Mouse (Mus musculus) limb, embryonic 15.5 days (tissue): ENCODE measurements around the gene Gal3st1. TPM values are rescaled to one million over a fixed set of nuclear protein-coding genes. Genes with fewer than 3 reads are reported as not detected.
"Not testable (repeated sequence)": the region's sequence is repeated elsewhere in the genome, so short reads cannot be mapped to it uniquely, and the experiment has no call there.

Experiments used
- ATAC-seq: fragments of 200-750 bp; cut with Nextera tagmentation; 2 replicates; pipeline ENCODE4 v1.8.0; 2017; ENCODE audit warnings: low read depth, moderate TSS enrichment; ENCODE audit not compliant: insufficient number of reproducible peaks, low FRiP score, low TSS enrichment
- H3K27ac ChIP-seq: fragments of 300-500 bp; sonication (generic); 2 replicates; pipeline ENCODE4 v1.5.1; 2015; ENCODE audit warnings: moderate library complexity, mild to moderate bottlenecking, inconsistent platforms
- H3K27me3 ChIP-seq: fragments of 300-500 bp; sonication (generic); 2 replicates; pipeline ENCODE4 v1.6.1; 2015; ENCODE audit warnings: inconsistent platforms
- H3K36me3 ChIP-seq: fragments of 300-500 bp; sonication (generic); 2 replicates; pipeline ENCODE4 v1.6.1; 2015; ENCODE audit warnings: inconsistent platforms
- H3K4me1 ChIP-seq: fragments of 300-500 bp; sonication (generic); 2 replicates; pipeline ENCODE4 v1.6.1; 2015; ENCODE audit warnings: inconsistent platforms
- H3K4me2 ChIP-seq: fragments of 300-500 bp; sonication (generic); 2 replicates; pipeline ENCODE4 v1.6.1; 2015; ENCODE audit warnings: mild to moderate bottlenecking, inconsistent platforms
- H3K4me3 ChIP-seq: fragments of 300-500 bp; sonication (generic); 2 replicates; pipeline ENCODE4 v1.5.1; 2015; ENCODE audit warnings: mild to moderate bottlenecking, inconsistent platforms
- H3K9ac ChIP-seq: fragments of 300-500 bp; sonication (generic); 2 replicates; pipeline ENCODE4 v1.6.1; 2015; ENCODE audit warnings: inconsistent platforms
- H3K9me3 ChIP-seq: fragments of 300-500 bp; sonication (generic); 2 replicates; pipeline ENCODE4 v1.6.1; 2016; ENCODE audit warnings: inconsistent platforms
- WGBS: fragments of 180-500 bp; shearing (Covaris S2); methylation state at CpG from one replicate; pipeline ENCODE4 v1.1.7; 2015; 5-methylcytosine and 5-hydroxymethylcytosine counted together
- polyA plus RNA-seq: library from polyadenylated mRNA; unstranded; fragments of >200 nt; fragmentation: Nextera tagmentation; extraction: Ambion mirVana; gene quantifications from 2 replicates; pipeline ENCODE4 v1.2.1, GENCODE M21; 2015

Gene Gal3st1
- polyA plus RNA-seq: 2.6 and 3.0 TPM in 2 replicates

- no peaks in the 10 kb centered on the region for H3K9me3 ChIP-seq
- peaks cover 25% of the 10 kb centered on the region for H3K36me3 ChIP-seq
- WGBS: under 1% methylated on average over 34 of the region's 37 CpGs
- peak; percentile 32; the same call in 1 of the 2 replicates for ATAC-seq
- H3K4me3 ChIP-seq: peak within 1 kb of the TSS; percentile 36
- no peaks in the 10 kb centered on the region for H3K27me3 ChIP-seq
- H3K4me2 ChIP-seq: peak within 1 kb of the TSS; percentile 56
- H3K27ac ChIP-seq: peak within 1 kb of the TSS; percentile 14; the same call in 1 of the 2 replicates
- H3K4me1 ChIP-seq: peaks cover 13% of the 10 kb centered on the region
- no peak within 1 kb of the TSS; the same call in 1 of the 2 replicates for H3K9ac ChIP-seq
These were observed at the start of gene Gal3st1 for GRCm38 (mm10) chr11:3983291-3983862. Gal3st1 (plus strand) TSS chr11:3983636.

- Histone ChIP-seq H3K9ac (no peak overlapping the region), H3K27me3 (no peaks in the 10 kb centered on the region), H3K4me2 (no peak overlapping the region), H3K9me3 (no peaks in the 10 kb centered on the region), H3K4me1 (peaks cover 10% of the 10 kb centered on the region), H3K27ac (no peak overlapping the region), H3K36me3 (no peaks in the 10 kb centered on the region), H3K4me3 (no peak overlapping the region)
- WGBS: 89% methylated on average over 9 of the region's 9 CpGs
- ATAC-seq: no peak
These were observed 49.6 kb upstream of the Gal3st1 start for GRCm38 (mm10) chr11:3933756-3934285.

GRCm38 (mm10) chr11:3935135-3935534 is 48.3 kb upstream of the Gal3st1 start:
- H3K4me2 ChIP-seq: no peak overlapping the region
- H3K4me3 ChIP-seq: no peak overlapping the region
- 79% methylated on average over 4 of the region's 4 CpGs for WGBS
- H3K9ac ChIP-seq: no peak overlapping the region
- H3K27me3 ChIP-seq: no peaks in the 10 kb centered on the region
- ATAC-seq: no peak
- peaks cover 10% of the 10 kb centered on the region for H3K4me1 ChIP-seq
- H3K9me3 ChIP-seq: no peaks in the 10 kb centered on the region
- H3K36me3 ChIP-seq: no peaks in the 10 kb centered on the region
- no peak overlapping the region for H3K27ac ChIP-seq

- Histone ChIP-seq H3K4me3 (no peak overlapping the region), H3K4me1 (peaks cover 2% of the 10 kb centered on the region), H3K27me3 (no peaks in the 10 kb centered on the region), H3K9ac (no peak overlapping the region), H3K27ac (no peak overlapping the region), H3K36me3 (no peaks in the 10 kb centered on the region), H3K9me3 (no peaks in the 10 kb centered on the region), H3K4me2 (no peak overlapping the region)
- WGBS: 69% methylated on average over 3 of the region's 3 CpGs
- no peak for ATAC-seq
These were observed 47.1 kb upstream of the Gal3st1 start for GRCm38 (mm10) chr11:3936318-3936717.

- no peak overlapping the region for H3K4me2 ChIP-seq
- H3K4me1 ChIP-seq: no peaks in the 10 kb centered on the region
- no peak overlapping the region for H3K9ac ChIP-seq
- H3K36me3 ChIP-seq: no peaks in the 10 kb centered on the region
- H3K9me3 ChIP-seq: no peaks in the 10 kb centered on the region
- 79% methylated on average over 13 of the region's 13 CpGs for WGBS
- no peaks in the 10 kb centered on the region for H3K27me3 ChIP-seq
- H3K27ac ChIP-seq: no peak overlapping the region
- no peak for ATAC-seq
- no peak overlapping the region for H3K4me3 ChIP-seq
These were observed 46.0 kb upstream of the Gal3st1 start for GRCm38 (mm10) chr11:3937321-3937874.

GRCm38 (mm10) chr11:3941371-3941770 is 42.1 kb upstream of the Gal3st1 start:
- H3K36me3 ChIP-seq: no peaks in the 10 kb centered on the region
- H3K27ac ChIP-seq: no peak overlapping the region
- H3K9ac ChIP-seq: no peak overlapping the region
- no peaks in the 10 kb centered on the region for H3K4me1 ChIP-seq
- H3K27me3 ChIP-seq: peaks cover 8% of the 10 kb centered on the region; the same call in 1 of the 2 replicates
- ATAC-seq: no peak
- no peak overlapping the region for H3K4me2 ChIP-seq
- H3K4me3 ChIP-seq: no peak overlapping the region
- H3K9me3 ChIP-seq: no peaks in the 10 kb centered on the region
- 89% methylated on average over 7 of the region's 7 CpGs for WGBS

GRCm38 (mm10) chr11:3946386-3946785 is 37.0 kb upstream of the Gal3st1 start:
- no peaks in the 10 kb centered on the region for H3K9me3 ChIP-seq
- peaks cover 10% of the 10 kb centered on the region; the same call in 1 of the 2 replicates for H3K27me3 ChIP-seq
- H3K27ac ChIP-seq: no peak overlapping the region
- WGBS: 35% methylated on average over 1 of the region's 1 CpGs
- ATAC-seq: no peak
- no peak overlapping the region for H3K4me3 ChIP-seq
- H3K4me2 ChIP-seq: no peak overlapping the region
- H3K36me3 ChIP-seq: no peaks in the 10 kb centered on the region
- no peaks in the 10 kb centered on the region for H3K4me1 ChIP-seq
- H3K9ac ChIP-seq: no peak overlapping the region

GRCm38 (mm10) chr11:3954876-3955275 is 28.6 kb upstream of the Gal3st1 start:
- 85% methylated on average over 5 of the region's 5 CpGs for WGBS
- H3K27me3 ChIP-seq, H3K4me2 ChIP-seq, H3K36me3 ChIP-seq, ATAC-seq, H3K4me3 ChIP-seq, H3K9me3 ChIP-seq, H3K4me1 ChIP-seq, H3K27ac ChIP-seq, H3K9ac ChIP-seq: not testable (repeated sequence)

GRCm38 (mm10) chr11:3955371-3955770 is 28.1 kb upstream of the Gal3st1 start:
- WGBS: 83% methylated on average over 4 of the region's 4 CpGs

GRCm38 (mm10) chr11:3960901-3961300 is 22.5 kb upstream of the Gal3st1 start:
- H3K4me3 ChIP-seq: no peak overlapping the region
- no peaks in the 10 kb centered on the region for H3K36me3 ChIP-seq
- no peaks in the 10 kb centered on the region for H3K9me3 ChIP-seq
- no peaks in the 10 kb centered on the region for H3K27me3 ChIP-seq
- no peak overlapping the region for H3K27ac ChIP-seq
- H3K4me2 ChIP-seq: no peak overlapping the region
- 53% methylated on average over 2 of the region's 2 CpGs for WGBS
- peaks cover 12% of the 10 kb centered on the region for H3K4me1 ChIP-seq
- ATAC-seq: no peak
- no peak overlapping the region for H3K9ac ChIP-seq

More at GRCm38 (mm10) chr11:3955371-3955770, 28.1 kb upstream of the Gal3st1 start:
- not testable (repeated sequence) for H3K27ac ChIP-seq, H3K4me1 ChIP-seq, H3K4me2 ChIP-seq, H3K27me3 ChIP-seq, ATAC-seq, H3K36me3 ChIP-seq, H3K9me3 ChIP-seq, H3K9ac ChIP-seq, H3K4me3 ChIP-seq

- Histone ChIP-seq H3K9me3 (no peaks in the 10 kb centered on the region), H3K36me3 (no peaks in the 10 kb centered on the region), H3K9ac (no peak overlapping the region), H3K4me3 (no peak overlapping the region), H3K4me2 (no peak overlapping the region), H3K27me3 (no peaks in the 10 kb centered on the region), H3K27ac (no peak overlapping the region), H3K4me1 (peaks cover 12% of the 10 kb centered on the region)
- 75% methylated on average over 3 of the region's 3 CpGs for WGBS
- ATAC-seq: no peak
These were observed 21.7 kb upstream of the Gal3st1 start for GRCm38 (mm10) chr11:3961761-3962160.

GRCm38 (mm10) chr11:3963155-3963554 is 20.3 kb upstream of the Gal3st1 start:
- H3K4me2 ChIP-seq: peak overlapping the region; percentile 67
- H3K9me3 ChIP-seq: no peaks in the 10 kb centered on the region
- 89% methylated on average over 10 of the region's 10 CpGs for WGBS
- 0 out of 2 replicates have a peak overlapping the region, but pooled peaks have one; percentile 75 for H3K27ac ChIP-seq
- peaks cover 5% of the 10 kb centered on the region for H3K36me3 ChIP-seq
- peak overlapping the region; percentile 86 for H3K4me3 ChIP-seq
- H3K4me1 ChIP-seq: peaks cover 12% of the 10 kb centered on the region
- no peak for ATAC-seq
- H3K9ac ChIP-seq: no peak overlapping the region
- H3K27me3 ChIP-seq: no peaks in the 10 kb centered on the region
